Mouse (Mus musculus): ENCODE measurements around the gene Peli2. TPM values are rescaled to one million over a fixed set of nuclear protein-coding genes. Genes with fewer than 3 reads are reported as not detected.

Peli2 gene
- polyA plus RNA-seq, 3 experiments from 2014 or later = 0.32 to 0.65 (median 0.47) TPM

- ATAC-seq = no peak
These were observed 6.3 kb downstream of the Peli2 start for GRCm38 (mm10) chr14:48126931-48127330.

GRCm38 (mm10) chr14:48127609-48128185 lies 7.1 kb downstream of the Peli2 start:
- ATAC-seq = no peak

GRCm38 (mm10) chr14:48128701-48129100 lies 8.1 kb downstream of the Peli2 start:
- ATAC-seq = no peak

GRCm38 (mm10) chr14:48130021-48130420 lies 9.4 kb downstream of the Peli2 start:
- no peak for ATAC-seq

GRCm38 (mm10) chr14:48130761-48131575 lies 10.3 kb downstream of the Peli2 start:
- ATAC-seq = no peak

GRCm38 (mm10) chr14:48131576-48131922 lies 10.9 kb downstream of the Peli2 start:
- ATAC-seq = no peak

GRCm38 (mm10) chr14:48132241-48132640 lies 11.6 kb downstream of the Peli2 start:
- ATAC-seq = no peak

GRCm38 (mm10) chr14:48132865-48133802 lies 12.5 kb downstream of the Peli2 start:
- ATAC-seq = peak; percentile 38

GRCm38 (mm10) chr14:48134344-48134743 lies 13.7 kb downstream of the Peli2 start:
- no peak for ATAC-seq

GRCm38 (mm10) chr14:48135816-48136345 lies 15.3 kb downstream of the Peli2 start:
- no peak for ATAC-seq

- ATAC-seq = no peak
These were observed 17.1 kb downstream of the Peli2 start for GRCm38 (mm10) chr14:48137731-48138130.

- no peak for ATAC-seq
These were observed 17.5 kb downstream of the Peli2 start for GRCm38 (mm10) chr14:48138138-48138537.

- ATAC-seq = no peak
These were observed 18.8 kb downstream of the Peli2 start for GRCm38 (mm10) chr14:48139409-48139808.

GRCm38 (mm10) chr14:48141694-48142093 lies 21.1 kb downstream of the Peli2 start:
- no peak for ATAC-seq

GRCm38 (mm10) chr14:48142696-48143095 lies 22.1 kb downstream of the Peli2 start:
- no peak for ATAC-seq

GRCm38 (mm10) chr14:48143141-48143540 lies 22.5 kb downstream of the Peli2 start:
- no peak for ATAC-seq

GRCm38 (mm10) chr14:48144330-48144729 lies 23.7 kb downstream of the Peli2 start:
- no peak for ATAC-seq

- no peak for ATAC-seq
These were observed 27.1 kb downstream of the Peli2 start for GRCm38 (mm10) chr14:48147688-48148087.

GRCm38 (mm10) chr14:48148615-48149014 lies 28.0 kb downstream of the Peli2 start:
- no peak for ATAC-seq

GRCm38 (mm10) chr14:48149351-48149750 lies 28.7 kb downstream of the Peli2 start:
- ATAC-seq = no peak

GRCm38 (mm10) chr14:48150903-48151302 lies 30.3 kb downstream of the Peli2 start:
- ATAC-seq = no peak

GRCm38 (mm10) chr14:48151554-48151953 lies 30.9 kb downstream of the Peli2 start:
- no peak for ATAC-seq

GRCm38 (mm10) chr14:48153064-48153463 lies 32.4 kb downstream of the Peli2 start:
- ATAC-seq = no peak

All from inflammation-experienced regulatory T-cells, adult 6 months (primary cell).